Mouse (Mus musculus): Measurements from ENCODE around the gene Sec16a. TPM values are rescaled to one million over a fixed set of nuclear protein-coding genes. Genes with fewer than 3 reads are reported as not detected.
A peak's percentile ranks its signal among the peaks of the same experiment; 100 is the strongest.

Gene Sec16a
- total RNA-seq (2021): 10 to 100 TPM; 39.0 to 52.3 TPM

- intact Hi-C loops (cut with DNase I): loop anchor here (5.0 to 10.0 kb wide), 2 partner anchors 182 to 470 kb away; partner anchors contain the start of genes Fam69b, Med22, Rpl7a and Surf1
- peak; percentile 98 to 99 for DNase-seq (ENCODE audit: low spot score in 2 of 2)
Measured at GRCm38 (mm10) chr2:26444946-26445665, at the start of gene Sec16a. Gene Sec16a, minus strand, starts transcription at chr2:26445216.

DNA sequence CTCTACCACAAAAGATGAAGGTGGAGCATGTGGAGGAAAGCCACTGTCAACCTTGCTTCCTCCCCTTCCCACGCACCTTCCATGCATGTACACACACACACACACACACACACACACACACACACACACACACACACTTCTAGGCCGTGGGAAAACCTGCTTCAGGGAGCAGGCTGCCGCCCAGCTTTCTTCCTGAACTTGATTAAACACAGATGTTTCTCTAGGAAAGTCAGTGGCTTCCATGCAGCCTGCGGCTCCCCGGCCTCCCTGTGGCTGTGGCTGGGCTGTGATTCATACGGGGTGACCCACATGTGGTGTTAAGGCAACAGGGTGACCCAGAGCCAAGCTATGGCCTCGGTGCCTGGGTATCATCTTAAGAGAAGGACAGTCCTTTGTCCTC is 49.4 kb upstream of the Sec16a start:
- intact Hi-C loops (cut with DNase I): no loop called here
- DNase-seq (ENCODE audit: low spot score in 2 of 2): no peak

DNA sequence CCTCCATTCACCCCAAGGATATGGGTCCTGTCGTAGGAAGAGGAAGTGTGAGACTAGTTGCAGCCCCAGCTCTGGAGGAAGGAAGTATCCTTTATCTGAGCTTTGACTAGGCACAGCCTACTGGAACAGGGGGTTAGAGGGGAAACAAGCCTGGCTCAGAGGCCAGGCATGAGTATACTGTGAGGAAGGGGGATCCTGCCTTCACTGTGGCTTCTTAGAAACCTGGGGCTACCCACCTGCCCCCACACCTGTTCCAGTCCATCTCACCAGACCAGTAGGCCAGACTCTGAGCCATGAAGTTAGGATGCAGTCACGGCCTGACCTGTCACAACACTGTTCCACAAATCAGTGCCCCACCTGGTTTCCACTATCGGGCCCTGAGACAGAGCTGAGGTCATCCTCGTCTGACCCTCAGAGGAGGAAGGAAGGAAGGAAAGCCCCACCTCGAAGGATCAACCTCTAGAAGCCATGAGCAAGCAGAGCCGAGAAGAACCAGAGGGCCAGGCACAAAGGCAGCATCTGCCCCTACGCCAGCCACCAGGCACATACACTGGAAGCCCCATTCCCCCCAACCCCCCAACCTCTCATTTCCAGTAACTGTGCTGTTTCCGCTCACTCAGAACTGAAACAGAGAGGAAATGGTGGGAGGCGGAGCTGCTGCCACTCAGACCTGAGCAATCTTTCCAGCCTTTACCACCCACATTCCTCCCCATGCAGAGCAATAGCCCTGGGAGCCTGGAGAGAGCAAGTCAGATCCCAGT is 48.2 kb upstream of the Sec16a start:
- intact Hi-C loops (cut with DNase I): no loop called here
- no peak for DNase-seq (ENCODE audit: low spot score in 2 of 2)

DNA sequence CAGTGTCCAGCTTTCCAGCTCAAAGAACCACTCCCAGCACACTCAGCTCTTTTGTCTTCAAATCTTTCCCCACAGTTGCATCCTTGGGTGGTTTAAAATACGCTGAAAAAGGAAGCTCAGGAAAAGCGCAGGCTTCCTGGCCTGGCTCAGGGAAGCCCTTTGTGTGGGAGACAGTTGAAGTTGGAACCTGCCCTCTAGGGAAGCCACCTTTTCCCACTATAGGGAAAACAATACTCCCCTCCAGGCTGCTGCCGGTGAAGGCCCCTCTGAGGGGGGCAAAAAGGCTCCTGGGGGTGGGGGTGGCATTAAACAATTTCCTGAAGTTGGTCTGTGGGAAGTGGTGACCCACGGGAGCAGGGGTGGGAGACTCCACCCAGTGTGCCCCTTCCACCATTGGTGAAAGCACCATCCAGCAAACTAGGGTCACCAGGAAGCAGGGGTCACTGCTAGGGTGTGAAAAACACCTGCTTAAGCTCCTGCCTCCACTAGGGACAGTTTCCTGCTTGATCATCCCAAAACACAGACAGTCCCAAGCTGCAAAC is 45.8 kb upstream of the Sec16a start:
- no peak for DNase-seq (ENCODE audit: low spot score in 2 of 2)
- intact Hi-C loops (cut with DNase I): no loop called here

DNA sequence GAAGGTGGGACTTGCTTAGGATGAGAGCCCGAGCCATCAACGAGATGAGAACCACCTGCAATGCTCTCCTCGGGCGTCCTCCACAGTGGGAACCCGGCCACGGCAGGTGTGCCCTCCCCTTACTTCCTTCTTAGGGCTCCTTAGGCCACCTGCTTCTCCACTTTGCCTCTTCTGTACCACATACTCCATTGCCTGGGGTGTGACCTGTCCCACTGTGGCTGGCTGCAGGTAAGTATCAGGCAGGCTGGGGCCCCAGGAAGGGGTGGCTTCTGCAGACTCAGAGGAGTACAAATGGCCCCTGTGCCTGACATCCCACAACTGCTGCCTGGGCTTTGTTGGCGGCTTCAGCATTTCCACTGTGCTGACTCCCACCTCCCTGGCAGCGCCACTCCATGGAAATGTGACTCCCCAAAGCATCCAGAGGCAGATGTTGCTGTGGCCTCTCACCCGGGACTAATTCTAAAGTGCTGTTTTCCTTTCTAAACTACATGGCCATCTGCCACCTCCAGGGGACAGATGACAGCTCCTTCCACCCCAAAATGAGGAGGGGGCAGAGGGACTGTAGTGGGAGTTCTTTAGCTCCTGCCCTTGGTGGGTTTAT is 43.6 kb upstream of the Sec16a start:
- DNase-seq (ENCODE audit: low spot score in 2 of 2): no peak
- intact Hi-C loops (cut with DNase I): no loop called here

DNA sequence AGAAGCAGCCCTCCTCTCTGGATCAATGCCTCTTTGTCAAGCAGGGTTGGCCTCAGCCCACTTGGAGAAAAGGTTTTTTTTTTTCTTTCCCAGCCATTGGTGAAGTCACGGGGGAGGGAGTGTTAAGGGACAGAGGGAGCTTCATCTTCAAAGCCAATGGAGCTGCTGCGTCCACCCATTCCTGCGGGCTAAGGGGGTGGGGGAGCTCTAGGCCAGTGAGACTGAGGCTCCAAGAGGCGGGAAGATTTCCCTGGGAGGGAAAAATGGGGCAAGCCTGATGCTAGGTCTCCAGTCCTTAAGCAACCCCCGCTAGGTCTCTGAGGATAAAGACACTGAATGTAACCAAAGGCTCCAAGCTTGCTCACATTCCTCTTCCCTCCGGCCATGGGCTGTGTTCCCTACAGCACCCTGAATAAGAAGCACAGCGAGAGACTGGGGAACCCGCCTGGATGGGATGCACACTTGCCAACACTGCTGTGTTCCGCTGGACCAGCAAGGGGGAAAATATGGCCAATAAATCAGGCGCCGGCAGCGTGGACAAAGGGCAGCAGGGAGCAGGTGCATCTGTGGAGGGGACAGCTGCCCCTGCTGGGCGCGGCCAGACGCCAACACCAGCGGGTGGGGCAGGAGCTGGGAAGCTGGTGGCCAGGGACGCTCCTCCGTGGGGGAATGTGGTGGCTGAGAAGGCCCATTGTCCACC is 42.5 kb upstream of the Sec16a start:
- DNase-seq (ENCODE audit: low spot score in 2 of 2): no peak
- intact Hi-C loops (cut with DNase I): loop anchor here (1.0 kb wide), 1 partner anchor 13 kb away; no protein-coding TSS in a partner anchor

DNA sequence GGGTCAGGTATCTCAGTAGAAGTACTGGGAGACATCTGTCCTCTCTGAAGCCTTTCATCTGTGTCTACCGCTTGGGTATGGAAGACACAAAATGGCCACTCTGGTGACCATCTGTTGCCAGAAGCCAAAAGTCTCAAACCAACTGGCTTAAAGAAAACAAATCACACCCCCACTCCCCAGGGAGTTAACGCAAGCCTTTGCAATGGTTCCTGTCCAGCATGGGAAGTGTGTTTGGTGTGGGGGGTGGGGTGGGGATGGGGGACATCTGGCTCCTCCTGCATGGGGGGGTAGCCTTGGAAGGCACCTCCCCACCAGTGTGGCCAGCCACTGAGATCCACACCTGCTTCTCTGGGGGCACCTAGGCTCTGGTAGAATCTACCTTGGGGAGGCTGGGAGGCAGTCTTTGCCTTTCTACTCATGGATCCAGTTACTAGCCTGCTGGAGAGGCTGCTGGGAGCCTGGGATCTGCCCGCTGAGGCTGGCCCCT is 41.9 kb upstream of the Sec16a start:
- intact Hi-C loops (cut with DNase I): loop anchor here (1.0 kb wide), 1 partner anchor 13 kb away; no protein-coding TSS in a partner anchor
- DNase-seq (ENCODE audit: low spot score in 2 of 2): no peak

DNA sequence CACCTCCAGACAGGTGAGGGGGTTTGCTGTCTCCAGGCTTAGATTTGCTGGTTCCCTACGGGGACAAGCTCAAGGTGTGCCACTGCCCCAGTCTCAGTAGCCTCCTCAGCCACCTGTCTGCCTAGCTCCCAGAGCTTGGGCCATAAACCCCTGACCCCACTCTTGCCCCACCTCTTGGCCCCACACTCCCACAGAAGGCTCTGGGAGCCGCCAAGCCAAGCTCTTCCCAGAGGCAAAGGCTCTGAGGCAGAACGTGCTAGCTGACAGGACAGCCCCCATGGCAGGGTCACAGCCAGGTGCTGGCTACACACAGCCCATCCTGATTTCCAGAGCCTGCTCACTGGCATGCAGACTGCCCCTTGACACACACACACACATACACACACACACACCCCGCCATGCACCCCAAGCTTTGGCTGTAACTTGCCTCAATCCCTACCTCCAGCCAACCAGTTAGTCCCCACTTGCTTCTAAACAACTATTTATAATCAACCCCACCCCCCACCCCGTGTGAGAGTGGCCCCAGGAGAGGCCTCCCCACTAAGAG is 41.3 kb upstream of the Sec16a start:
- no peak for DNase-seq (ENCODE audit: low spot score in 2 of 2)
- intact Hi-C loops (cut with DNase I): no loop called here

GRCm38 (mm10) chr2:26485710-26486109 is 40.7 kb upstream of the Sec16a start:
- intact Hi-C loops (cut with DNase I): no loop called here
- DNase-seq (ENCODE audit: low spot score in 2 of 2): no peak

- intact Hi-C loops (cut with DNase I): no loop called here
- DNase-seq (ENCODE audit: low spot score in 2 of 2): no peak
Measured at GRCm38 (mm10) chr2:26485278-26485677, 40.3 kb upstream of the Sec16a start.

- intact Hi-C loops (cut with DNase I): no loop called here
- no peak for DNase-seq (ENCODE audit: low spot score in 2 of 2)
Measured at GRCm38 (mm10) chr2:26484169-26484568, 39.2 kb upstream of the Sec16a start.

DNA sequence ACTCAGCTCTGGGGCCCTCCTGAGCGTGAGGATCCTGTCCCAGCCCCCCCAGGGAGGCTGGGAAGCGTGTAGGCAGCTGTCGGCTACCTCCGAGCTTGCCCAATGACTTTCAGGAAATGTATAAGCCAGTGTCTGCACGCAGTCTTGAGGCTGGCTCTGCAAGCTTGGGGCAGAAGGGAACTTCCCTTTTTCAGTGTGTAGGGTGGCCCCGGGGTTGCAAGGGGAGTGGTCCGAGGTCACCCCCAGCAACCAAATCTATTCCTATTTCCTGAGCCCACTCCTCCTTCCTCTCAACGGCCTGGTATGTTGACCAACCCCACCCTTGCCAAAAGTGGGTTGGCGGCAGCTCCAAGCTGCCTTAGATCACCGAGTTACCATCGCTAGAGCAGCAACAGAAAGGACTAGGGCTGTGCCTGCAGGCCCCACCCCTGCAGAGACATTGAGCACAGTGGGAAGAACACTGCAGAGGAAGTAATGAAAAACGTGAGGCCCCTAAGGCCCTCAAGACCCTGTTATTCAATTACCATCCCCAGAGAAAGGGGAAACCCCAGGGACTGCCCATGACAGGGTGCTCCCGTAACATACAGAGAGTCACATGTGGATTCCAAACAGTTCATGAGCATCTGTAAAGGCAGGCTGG is 38.3 kb upstream of the Sec16a start:
- no peak for DNase-seq (ENCODE audit: low spot score in 2 of 2)
- intact Hi-C loops (cut with DNase I): no loop called here

DNA sequence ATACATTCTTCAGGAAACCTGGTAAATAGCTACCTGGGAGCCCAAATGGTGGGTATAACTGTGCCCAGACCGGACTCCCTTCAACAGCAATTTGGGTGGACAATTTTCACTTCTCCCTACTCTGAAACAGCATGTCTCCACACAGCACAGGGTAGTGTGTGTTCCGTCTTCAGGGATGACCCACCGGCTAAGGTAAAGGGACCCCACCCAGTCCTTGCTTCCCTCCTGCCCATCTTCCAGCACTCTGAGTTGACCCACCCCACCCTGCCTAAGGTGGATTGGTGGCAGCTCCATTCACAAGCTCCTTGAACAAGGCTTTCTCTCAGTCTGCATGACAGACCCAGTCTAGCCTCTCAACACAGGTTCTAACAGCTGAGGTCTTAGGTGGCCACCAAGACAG is 37.8 kb upstream of the Sec16a start:
- no peak for DNase-seq (ENCODE audit: low spot score in 2 of 2)
- intact Hi-C loops (cut with DNase I): no loop called here

DNA sequence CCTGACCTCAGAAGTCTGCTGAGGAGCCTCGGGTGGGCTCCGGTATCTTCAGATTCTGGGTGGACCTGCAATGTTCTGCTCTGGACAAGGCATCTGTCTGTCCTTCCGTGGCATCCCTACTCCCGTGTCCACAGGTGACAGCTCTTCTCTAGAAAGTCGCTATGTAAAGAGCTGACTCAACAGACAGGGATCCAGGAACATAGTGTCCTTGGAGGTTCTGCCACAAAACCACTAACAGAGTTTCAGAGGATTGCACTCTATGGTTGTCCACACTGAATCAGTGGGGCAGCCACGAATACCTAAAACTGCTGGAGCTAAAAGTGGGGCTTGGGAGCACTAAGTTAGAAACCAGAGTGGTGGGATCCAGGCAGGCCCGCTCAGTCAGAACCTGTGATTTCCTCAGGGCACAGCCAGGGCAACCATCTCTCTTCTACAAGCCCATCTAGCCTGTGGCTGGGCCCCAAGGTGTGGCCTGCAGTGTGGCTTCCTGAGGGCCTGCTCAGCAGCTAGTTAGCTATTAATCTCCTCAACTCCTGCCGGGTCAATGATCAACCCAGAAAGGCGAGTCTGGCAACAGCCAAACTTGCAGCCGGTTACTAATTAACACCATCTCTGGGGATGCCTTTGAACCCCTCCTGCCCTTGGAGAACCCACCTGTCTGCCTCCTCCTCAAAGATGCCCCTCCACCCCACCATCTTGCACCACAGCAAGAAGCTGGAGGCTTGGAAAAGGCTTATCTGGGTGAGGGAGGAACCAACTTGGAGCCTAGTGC is 36.9 kb upstream of the Sec16a start:
- DNase-seq (ENCODE audit: low spot score in 2 of 2): no peak
- intact Hi-C loops (cut with DNase I): no loop called here

DNA sequence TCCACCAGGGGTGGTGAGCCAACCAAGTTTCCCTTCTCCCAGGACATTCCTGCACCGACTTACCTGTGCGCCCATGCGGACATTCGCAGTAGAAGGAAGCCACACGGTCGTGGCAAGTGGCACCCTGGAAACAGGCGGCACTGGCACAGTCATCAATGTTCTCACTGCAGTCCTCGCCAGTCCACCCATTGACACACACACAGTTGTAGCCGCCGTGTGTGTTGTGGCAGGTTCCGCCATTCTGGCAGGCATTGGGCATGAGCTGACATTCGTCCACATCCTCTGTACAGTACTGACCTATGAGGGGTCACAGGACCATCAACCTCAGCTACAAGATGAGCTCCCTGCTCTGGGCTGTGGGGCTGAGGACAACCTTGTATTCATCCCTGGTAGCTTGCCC is 35.9 kb upstream of the Sec16a start:
- intact Hi-C loops (cut with DNase I): no loop called here
- DNase-seq (ENCODE audit: low spot score in 2 of 2): no peak

DNA sequence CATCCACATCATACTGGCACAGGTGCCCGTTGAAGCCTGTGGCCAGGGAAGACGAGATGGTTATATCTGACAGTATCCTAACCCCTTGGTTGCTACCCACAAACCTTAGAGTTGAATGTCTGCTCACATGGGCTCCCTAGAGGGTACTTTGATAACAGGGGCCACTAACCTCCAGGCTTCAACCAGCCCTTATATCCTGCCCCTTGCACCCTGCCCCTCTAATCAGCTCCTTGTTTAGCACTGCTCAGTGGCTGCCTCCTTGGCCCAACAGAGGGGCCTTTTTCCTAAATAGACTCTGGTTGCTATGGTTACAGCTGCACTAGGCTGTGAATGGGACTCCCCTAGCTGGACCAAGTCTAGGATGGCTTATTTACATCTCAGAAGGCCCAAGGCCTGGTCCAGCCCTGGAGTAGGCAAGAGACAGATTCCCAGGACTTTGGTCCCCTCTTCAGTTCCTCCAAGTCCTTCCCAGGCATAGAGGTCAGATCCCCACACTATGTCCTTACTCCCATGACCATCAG is 33.7 kb upstream of the Sec16a start:
- intact Hi-C loops (cut with DNase I): no loop called here
- DNase-seq (ENCODE audit: low spot score in 2 of 2): no peak

DNA sequence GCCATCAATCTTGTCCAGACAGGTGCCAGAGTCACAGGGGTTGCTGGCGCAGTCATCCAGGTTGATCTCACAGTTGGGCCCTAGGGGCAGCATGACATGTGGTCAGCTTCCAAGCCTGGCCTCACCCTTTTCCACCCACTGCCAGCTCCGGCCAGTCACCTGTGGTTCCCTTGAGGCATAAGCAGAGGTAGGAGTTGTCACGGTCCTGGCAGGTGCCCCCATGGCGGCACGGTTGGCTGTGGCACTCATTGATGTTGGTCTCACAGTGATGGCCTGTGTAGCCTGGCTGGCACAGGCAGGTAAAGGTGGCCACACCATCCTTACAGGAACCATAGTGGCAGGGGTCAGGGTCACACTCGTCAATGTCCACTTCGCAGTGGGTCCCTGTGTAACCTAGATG is 32.9 kb upstream of the Sec16a start:
- DNase-seq (ENCODE audit: low spot score in 2 of 2): no peak
- intact Hi-C loops (cut with DNase I): no loop called here

All from left cerebral cortex, postnatal 36 days (tissue).